Mouse (Mus musculus) mouse trophoblast stem cell (cell line): ENCODE results near the gene Tnk1.
"Not testable (repeated sequence)": the region's sequence is repeated elsewhere in the genome, so short reads cannot be mapped to it uniquely, and the experiment has no call there.

ENCODE experiments used
- in situ Hi-C, 2 experiments: fragments of 300-500 bp; cut with MseI, MboI; formaldehyde crosslinking; loops; 2 replicates in 1 of 2; 3 replicates in 1 of 2; pipeline ENCODE4 v1.15.1; 2025

Gene Tnk1

DNA sequence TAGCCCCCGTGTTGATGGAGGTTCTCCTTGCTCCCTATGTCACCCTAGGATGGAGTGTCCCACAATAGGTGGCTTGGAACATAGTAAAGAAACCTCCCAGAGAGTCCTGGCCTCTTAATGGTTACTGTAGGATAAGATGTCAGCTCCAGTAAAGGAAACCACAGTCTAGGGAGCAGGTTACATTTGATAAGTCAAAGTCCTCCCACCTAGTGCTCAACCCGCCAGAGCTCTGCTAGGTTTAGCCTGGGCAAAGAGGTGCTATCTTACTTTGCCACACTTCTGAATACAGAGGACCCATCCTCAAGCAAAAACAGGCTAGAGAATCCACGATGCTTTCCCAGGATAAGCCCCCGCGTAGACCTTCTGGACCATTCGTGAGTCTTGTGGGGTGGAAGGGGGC, 20.4 kb upstream of the Tnk1 start:
- in situ Hi-C loops, result loop anchor here (5.0 kb wide), 1 partner anchor 72 kb away; the partner anchor contains the start of gene Tmem102 (in 2 of the 2)

DNA sequence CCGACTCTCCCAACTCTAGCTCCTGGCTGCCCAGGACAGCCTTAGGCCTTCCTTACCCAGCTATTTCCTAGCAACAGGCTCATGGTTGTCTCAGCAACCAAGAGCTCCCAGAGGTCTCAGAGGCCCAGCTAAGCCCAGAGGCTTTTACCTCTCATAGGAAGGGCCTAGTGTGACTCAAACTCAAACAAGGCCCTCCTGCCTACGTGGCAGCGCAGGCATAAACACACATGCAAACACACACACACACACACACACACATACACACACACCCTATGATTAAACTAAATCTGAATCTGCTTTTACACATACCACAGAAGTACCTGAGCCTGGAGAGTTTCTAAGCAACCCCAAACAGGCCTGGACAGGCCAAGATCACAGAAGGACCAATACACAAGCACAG, 19.9 kb upstream of the Tnk1 start:
- in situ Hi-C loops, result loop anchor here (5.0 kb wide), 1 partner anchor 71 kb away; the partner anchor contains the start of gene Tmem102 (in 2 of the 2)

DNA sequence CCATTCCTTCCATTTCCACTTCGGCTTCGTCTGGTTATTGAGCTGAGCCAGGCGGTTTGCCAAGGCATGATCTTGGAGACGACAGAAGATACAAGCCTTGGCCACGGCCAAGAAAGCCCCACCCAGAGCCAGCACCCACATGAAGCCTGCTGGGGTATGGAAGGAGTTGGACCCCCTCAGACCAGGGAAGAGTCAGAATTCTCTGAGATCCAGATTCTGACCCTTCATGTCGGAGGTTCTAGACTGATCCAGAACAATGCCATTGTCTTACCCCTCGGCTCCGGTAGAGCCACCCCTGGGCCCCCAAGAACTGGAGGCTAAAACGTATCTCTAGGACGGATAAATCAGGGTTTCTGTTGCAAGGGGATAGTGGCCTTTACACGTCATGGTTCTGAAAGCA, 19.3 kb upstream of the Tnk1 start, which contains the start of gene Tmem95:
Gene Tmem95, minus strand, starts transcription at position 141 of the 400 bp plus-strand sequence.
- in situ Hi-C loops, result loop anchor here (5.0 kb wide), 1 partner anchor 71 kb away; the partner anchor contains the start of gene Tmem102 (in 2 of the 2)

DNA sequence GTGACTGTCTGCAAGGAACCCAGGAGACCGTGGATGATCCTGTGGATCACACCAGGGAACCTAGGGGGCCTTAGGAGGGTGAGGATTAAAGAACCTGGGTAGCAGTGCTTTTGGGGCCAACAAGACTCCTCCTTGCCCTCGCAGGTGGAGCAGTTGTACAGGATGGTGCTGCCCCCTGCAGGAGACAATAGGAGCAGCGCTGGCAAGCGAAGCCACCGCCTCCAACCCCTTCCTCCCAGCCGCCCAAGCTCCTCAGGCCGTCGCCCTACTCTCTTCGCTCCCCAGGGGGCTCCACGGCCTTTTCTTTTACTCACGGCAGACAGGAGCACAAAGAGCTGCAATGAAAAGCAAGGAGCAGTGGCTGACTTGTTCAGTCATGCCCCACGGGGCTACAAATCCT, 18.3 kb upstream of the Tnk1 start:
- in situ Hi-C loops, result loop anchor here (5.0 kb wide), 1 partner anchor 70 kb away; the partner anchor contains the start of gene Tmem102 (in 2 of the 2)

DNA sequence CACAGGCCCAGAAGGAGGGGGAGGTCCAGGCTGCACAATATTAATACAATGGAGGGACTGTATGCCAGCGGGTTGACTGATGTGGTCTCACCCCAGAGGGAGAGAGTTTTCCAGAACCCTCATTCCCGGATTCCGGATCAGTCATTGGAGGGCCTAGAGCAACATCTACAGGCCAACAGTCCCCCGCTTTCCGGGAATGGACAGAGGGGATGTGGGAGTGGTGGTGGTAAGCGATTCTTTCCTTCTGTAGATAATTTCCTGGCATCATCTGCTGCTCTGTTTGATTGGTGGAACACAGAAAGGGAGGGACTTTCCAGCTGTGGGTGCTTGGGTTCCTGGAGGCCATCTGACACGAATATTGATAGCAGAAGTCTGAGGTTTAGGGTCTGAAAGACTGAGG, 17.7 kb upstream of the Tnk1 start:
- in situ Hi-C loops, result loop anchor here (5.0 kb wide), 1 partner anchor 69 kb away; the partner anchor contains the start of gene Tmem102 (in 2 of the 2)

DNA sequence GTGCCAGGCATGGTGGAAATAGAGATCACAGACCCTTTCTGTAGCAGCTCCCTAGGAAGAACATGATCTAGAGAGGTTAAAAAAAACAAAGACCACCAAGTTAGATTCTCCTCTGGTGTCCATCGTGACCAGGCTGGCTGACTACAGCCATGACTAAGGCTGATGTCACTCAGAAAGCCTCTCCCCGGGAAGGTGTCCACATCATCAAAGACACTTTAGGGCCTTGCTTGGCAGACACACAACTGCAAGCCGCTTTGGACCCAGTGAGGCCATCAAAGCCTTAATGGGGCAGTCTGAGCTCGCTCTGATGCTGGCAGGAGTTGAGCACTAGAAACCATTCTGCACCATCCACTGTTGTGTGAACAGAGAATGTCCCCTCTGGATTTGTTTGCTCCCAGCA, 13.9 kb upstream of the Tnk1 start:
- in situ Hi-C loops, result no loop called here

DNA sequence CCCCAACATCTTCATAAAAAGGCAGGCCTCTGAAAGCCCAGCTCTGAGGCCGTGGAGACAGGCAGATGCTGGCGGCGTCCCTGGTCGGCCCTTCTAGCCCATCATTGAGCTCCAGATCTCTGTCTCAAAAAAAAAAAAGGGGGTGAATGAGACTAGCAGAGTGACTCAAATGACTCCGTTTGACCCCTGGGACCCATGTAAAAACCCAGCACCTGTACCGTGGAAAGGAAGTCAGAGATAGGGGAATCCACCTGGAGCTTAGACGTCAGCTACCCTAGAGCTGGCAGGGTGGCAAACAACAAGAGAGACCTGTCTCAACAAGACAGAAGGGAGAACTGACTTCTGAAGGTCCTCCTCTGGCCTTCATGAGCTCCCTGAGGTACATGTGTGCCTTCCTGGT, 13.3 kb upstream of the Tnk1 start:
- in situ Hi-C loops, result no loop called here

- in situ Hi-C loops, result no loop called here
These were observed 11.9 kb upstream of the Tnk1 start for GRCm38 (mm10) chr11:69870289-69871069.

GRCm38 (mm10) chr11:69867335-69867734, 8.8 kb upstream of the Tnk1 start:
- in situ Hi-C loops, result no loop called here

- in situ Hi-C loops, result no loop called here
These were observed 7.0 kb upstream of the Tnk1 start for GRCm38 (mm10) chr11:69865561-69865960.

DNA sequence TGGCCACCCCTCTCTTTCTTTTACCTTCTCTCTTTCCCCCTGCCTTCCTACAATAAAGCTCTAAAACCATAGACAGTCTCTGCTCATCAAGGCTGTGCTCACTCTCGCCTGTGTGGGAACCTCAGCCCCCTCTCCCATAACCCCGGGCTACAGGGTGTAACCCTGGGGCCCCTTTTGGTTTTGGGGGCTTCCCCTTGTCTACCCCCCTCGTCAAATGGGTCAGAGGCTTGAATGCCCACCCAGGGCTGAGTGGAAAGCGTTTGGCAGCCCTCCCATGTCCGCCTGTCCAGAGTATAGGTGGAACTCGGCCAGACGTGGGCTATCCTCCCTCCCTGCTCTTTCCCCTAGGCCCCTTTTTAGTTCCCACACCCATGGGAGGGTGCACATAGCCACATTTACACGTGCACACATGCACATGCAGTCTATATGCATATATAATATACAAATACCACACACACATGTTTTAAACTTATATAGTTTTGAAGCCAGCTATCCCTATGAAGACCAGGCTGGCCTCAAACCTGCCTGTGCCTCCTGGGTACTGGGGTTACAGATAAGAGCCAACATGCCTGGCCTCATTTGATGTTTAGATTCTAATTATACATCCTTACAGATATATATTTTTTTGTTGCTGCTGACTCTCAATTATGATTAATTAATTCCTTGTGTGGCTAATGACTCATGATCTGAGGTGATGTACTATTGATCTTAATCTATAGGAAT, 5.8 kb upstream of the Tnk1 start:
- in situ Hi-C loops, result no loop called here

- in situ Hi-C loops, result not testable (repeated sequence)
These were observed 5.2 kb upstream of the Tnk1 start for GRCm38 (mm10) chr11:69863729-69864128.

GRCm38 (mm10) chr11:69855347-69855746, 3.2 kb downstream of the Tnk1 start:
- in situ Hi-C loops, result no loop called here

- in situ Hi-C loops, result no loop called here
These were observed 3.9 kb downstream of the Tnk1 start for GRCm38 (mm10) chr11:69854680-69855079.

- in situ Hi-C loops, result no loop called here
These were observed 4.5 kb downstream of the Tnk1 start for GRCm38 (mm10) chr11:69853994-69854393.

- in situ Hi-C loops, result no loop called here
These were observed 7.8 kb downstream of the Tnk1 start for GRCm38 (mm10) chr11:69850754-69851153.

DNA sequence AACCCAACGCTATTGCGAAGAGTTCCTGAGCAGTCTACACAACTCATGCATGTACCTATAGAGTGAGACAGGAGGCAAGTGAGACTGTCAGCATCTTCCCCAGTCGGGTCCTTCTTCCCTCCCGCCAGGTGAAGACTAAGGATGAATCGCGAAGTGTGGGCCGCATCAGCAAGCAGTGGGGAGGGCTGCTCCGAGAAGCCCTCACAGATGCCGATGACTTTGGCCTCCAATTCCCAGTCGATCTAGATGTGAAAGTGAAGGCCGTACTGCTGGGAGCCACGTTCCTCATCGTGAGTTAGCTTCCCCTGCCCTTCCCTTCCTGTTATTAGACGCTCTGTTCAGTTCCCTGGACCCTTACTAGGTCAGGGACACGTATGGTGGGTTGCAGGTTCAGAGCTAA, 8.6 kb downstream of the Tnk1 start:
- in situ Hi-C loops, result no loop called here

GRCm38 (mm10) chr11:69849128-69849527, 9.4 kb downstream of the Tnk1 start:
- in situ Hi-C loops, result no loop called here

DNA sequence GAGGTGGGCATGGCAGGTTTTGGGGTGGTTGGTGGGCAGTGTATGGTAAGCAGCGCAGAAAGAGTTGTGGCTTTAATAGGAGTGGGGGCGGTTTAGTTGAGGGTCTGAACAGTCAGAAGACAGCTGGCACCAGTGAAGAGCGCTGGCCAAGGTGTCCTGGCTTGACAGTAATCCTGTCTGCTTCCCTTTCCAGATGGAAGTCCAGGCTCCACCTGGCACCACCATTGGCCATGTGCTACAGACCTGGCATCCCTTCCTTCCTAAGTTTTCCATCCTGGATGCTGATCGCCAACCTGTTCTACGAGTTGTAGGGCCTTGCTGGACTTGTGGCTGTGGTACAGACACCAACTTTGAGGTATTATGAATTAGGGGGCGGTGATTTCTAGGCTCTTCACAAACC, 10.5 kb downstream of the Tnk1 start:
- in situ Hi-C loops, result no loop called here

- in situ Hi-C loops, result no loop called here
These were observed 11.5 kb downstream of the Tnk1 start for GRCm38 (mm10) chr11:69846738-69847688.

DNA sequence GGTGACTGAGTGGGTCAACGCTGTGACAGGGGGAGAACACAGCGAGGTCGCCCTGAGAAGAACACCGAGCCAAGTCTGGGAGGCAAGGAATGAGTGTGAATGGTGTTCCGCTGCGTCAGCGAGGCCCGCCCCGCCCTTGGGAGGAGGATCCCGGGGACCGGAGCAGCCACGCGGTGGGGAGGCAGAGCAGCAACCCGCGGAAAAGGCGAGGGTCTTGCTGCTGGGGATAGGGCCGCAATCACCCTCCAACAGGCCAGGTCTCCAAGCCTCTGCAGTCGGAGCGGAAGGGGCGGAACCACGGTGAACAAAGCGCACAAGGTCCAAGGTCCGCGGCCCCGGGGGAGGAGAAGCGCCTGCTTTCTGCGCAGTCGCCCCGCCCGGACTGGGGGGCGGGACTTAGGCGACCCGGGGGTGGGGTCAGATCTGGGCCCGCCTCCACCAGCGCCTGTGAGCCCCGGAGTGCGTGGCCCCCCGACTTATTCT, 12.3 kb downstream of the Tnk1 start, which contains the start of gene Plscr3:
Gene Plscr3, plus strand, starts transcription at position 179 of the 483 bp plus-strand sequence.
- in situ Hi-C loops, result no loop called here
